Mouse (Mus musculus) layer of hippocampus, adult 8-10 months (tissue): ENCODE measurements around the gene Qk. TPM values are rescaled to one million over a fixed set of nuclear protein-coding genes. Genes with fewer than 3 reads are reported as not detected.

Source experiments
- DNase-seq, 2 experiments: peaks; one replicate each; pipeline ENCODE4 v3.0.0; 2022; ENCODE audit warnings: low spot score in 2 of 2
- total RNA-seq, 4 experiments: library from RNA; stranded (reverse); gene quantifications; 2 replicates each; pipeline ENCODE4 v1.2.4; 2022

Gene Qk
- total RNA-seq, result 100 to 1,000 TPM; 354 to 447 (median 412) TPM

GRCm38 (mm10) chr17:10319685-10320455 is at the start of gene Qk:
Qk (minus strand) TSS chr17:10319854.
- peak; percentile 90 to 91 for DNase-seq

GRCm38 (mm10) chr17:10367044-10367443 is 47.4 kb upstream of the Qk start:
- DNase-seq, result no peak

- DNase-seq, result no peak
These were observed 46.9 kb upstream of the Qk start for GRCm38 (mm10) chr17:10366577-10366976.

GRCm38 (mm10) chr17:10365501-10366482 is 46.1 kb upstream of the Qk start:
- DNase-seq, result no peak

- no peak for DNase-seq
These were observed 43.5 kb upstream of the Qk start for GRCm38 (mm10) chr17:10363151-10363550.

- DNase-seq, result no peak
These were observed 42.2 kb upstream of the Qk start for GRCm38 (mm10) chr17:10361882-10362291.

GRCm38 (mm10) chr17:10360738-10361137 is 41.1 kb upstream of the Qk start:
- no peak for DNase-seq

- DNase-seq, result no peak
These were observed 39.8 kb upstream of the Qk start for GRCm38 (mm10) chr17:10359466-10359865.

GRCm38 (mm10) chr17:10357348-10357747 is 37.7 kb upstream of the Qk start:
- DNase-seq, result no peak

GRCm38 (mm10) chr17:10356294-10356693 is 36.6 kb upstream of the Qk start:
- no peak for DNase-seq

GRCm38 (mm10) chr17:10355746-10356145 is 36.1 kb upstream of the Qk start:
- DNase-seq, result no peak

GRCm38 (mm10) chr17:10338286-10338685 is 18.6 kb upstream of the Qk start:
- no peak for DNase-seq

GRCm38 (mm10) chr17:10336558-10336957 is 16.9 kb upstream of the Qk start:
- DNase-seq, result no peak

GRCm38 (mm10) chr17:10335809-10336499 is 16.3 kb upstream of the Qk start:
- no peak for DNase-seq

GRCm38 (mm10) chr17:10334957-10335690 is 15.5 kb upstream of the Qk start:
- peak; percentile 78 to 87 for DNase-seq

GRCm38 (mm10) chr17:10334481-10334880 is 14.8 kb upstream of the Qk start:
- no peak for DNase-seq

GRCm38 (mm10) chr17:10333321-10333720 is 13.7 kb upstream of the Qk start:
- DNase-seq, result no peak

- DNase-seq, result no peak
These were observed 12.5 kb upstream of the Qk start for GRCm38 (mm10) chr17:10332127-10332526.

GRCm38 (mm10) chr17:10329461-10329860 is 9.8 kb upstream of the Qk start:
- DNase-seq, result no peak

GRCm38 (mm10) chr17:10328544-10329100 is 9.0 kb upstream of the Qk start:
- no peak for DNase-seq
